Mouse (Mus musculus): ENCODE data around the gene Osr1. TPM values are rescaled to one million over a fixed set of nuclear protein-coding genes. Genes with fewer than 3 reads are reported as not detected.
A peak's percentile ranks its signal among the peaks of the same experiment; 100 is the strongest.

The Osr1 gene
- polyA plus RNA-seq, 1 experiment from 2014 or later = 55.6 TPM

GRCm38 (mm10) chr12:9575158-9576042 is 5.5 kb downstream of the Osr1 start:
- Histone ChIP-seq H3K4me2 (ENCODE audit: low read length) (peak overlapping the region; percentile 62), H3K27me3 (replicated peaks; ENCODE audit: control insufficient read depth, insufficient read depth, low read length) (peaks cover 97% of the 10 kb centered on the region), H3K9me3 (ENCODE audit: control insufficient read depth, low read length) (no peaks in the 10 kb centered on the region), H3K27ac (ENCODE audit: low read depth) (peak overlapping the region; percentile 70; the same call in 1 of the 2 replicates), H3K4me3 (ENCODE audit: low read depth, low read length) (peak overlapping the region; percentile 55), H3K36me3 (ENCODE audit: control insufficient read depth, insufficient read depth, low read length) (no peaks in the 10 kb centered on the region), H3K4me1 (replicated peaks; ENCODE audit: control insufficient read depth, insufficient read depth, low read length) (peaks cover 5% of the 10 kb centered on the region), H3K9ac (ENCODE audit: low read length) (peak overlapping the region; percentile 65)
- peak; percentile 66 for DNase-seq (ENCODE audit: low spot score)
- no peak for ATAC-seq (replicated peaks; ENCODE audit: low FRiP score, low TSS enrichment, low read depth)
- 5% methylated on average over 21 of the region's 21 CpGs for WGBS

GRCm38 (mm10) chr12:9576043-9576538 is 6.2 kb downstream of the Osr1 start:
- DNase-seq (ENCODE audit: low spot score) (peak; percentile 73), ATAC-seq (replicated peaks; ENCODE audit: low FRiP score, low TSS enrichment, low read depth) (no peak)
- Histone ChIP-seq H3K4me1 (replicated peaks; ENCODE audit: control insufficient read depth, insufficient read depth, low read length) (peaks cover 5% of the 10 kb centered on the region), H3K27ac (ENCODE audit: low read depth) (peak overlapping the region; percentile 22; the same call in 1 of the 2 replicates), H3K9me3 (ENCODE audit: control insufficient read depth, low read length) (no peaks in the 10 kb centered on the region), H3K9ac (ENCODE audit: low read length) (peak overlapping the region; percentile 65), H3K4me3 (ENCODE audit: low read depth, low read length) (peak overlapping the region; percentile 55), H3K4me2 (ENCODE audit: low read length) (peak overlapping the region; percentile 62), H3K36me3 (ENCODE audit: control insufficient read depth, insufficient read depth, low read length) (no peaks in the 10 kb centered on the region), H3K27me3 (replicated peaks; ENCODE audit: control insufficient read depth, insufficient read depth, low read length) (peaks cover 94% of the 10 kb centered on the region)
- WGBS = 2% methylated on average over 18 of the region's 18 CpGs

- Histone ChIP-seq H3K36me3 (ENCODE audit: control insufficient read depth, insufficient read depth, low read length) (no peaks in the 10 kb centered on the region), H3K4me3 (ENCODE audit: low read depth, low read length) (peak overlapping the region; percentile 55), H3K27me3 (replicated peaks; ENCODE audit: control insufficient read depth, insufficient read depth, low read length) (peaks cover 93% of the 10 kb centered on the region), H3K27ac (ENCODE audit: low read depth) (no peak overlapping the region), H3K4me2 (ENCODE audit: low read length) (peak overlapping the region; percentile 62), H3K9ac (ENCODE audit: low read length) (peak overlapping the region; percentile 65), H3K4me1 (replicated peaks; ENCODE audit: control insufficient read depth, insufficient read depth, low read length) (peaks cover 5% of the 10 kb centered on the region), H3K9me3 (ENCODE audit: control insufficient read depth, low read length) (no peaks in the 10 kb centered on the region)
- ATAC-seq (replicated peaks; ENCODE audit: low FRiP score, low TSS enrichment, low read depth) = no peak
- DNase-seq (ENCODE audit: low spot score) = no peak
- 29% methylated on average over 2 of the region's 2 CpGs for WGBS
Observed at GRCm38 (mm10) chr12:9577610-9578009, 7.7 kb downstream of the Osr1 start.

- Histone ChIP-seq H3K27me3 (replicated peaks; ENCODE audit: control insufficient read depth, insufficient read depth, low read length) (peaks cover 93% of the 10 kb centered on the region), H3K27ac (ENCODE audit: low read depth) (no peak overlapping the region), H3K4me3 (ENCODE audit: low read depth, low read length) (peak overlapping the region; percentile 55; the same call in 1 of the 2 replicates), H3K4me2 (ENCODE audit: low read length) (peak overlapping the region; percentile 62), H3K36me3 (ENCODE audit: control insufficient read depth, insufficient read depth, low read length) (no peaks in the 10 kb centered on the region), H3K9ac (ENCODE audit: low read length) (0 out of 2 replicates have a peak overlapping the region, but pooled peaks have one; percentile 65), H3K4me1 (replicated peaks; ENCODE audit: control insufficient read depth, insufficient read depth, low read length) (peaks cover 4% of the 10 kb centered on the region), H3K9me3 (ENCODE audit: control insufficient read depth, low read length) (no peaks in the 10 kb centered on the region)
- no peak for DNase-seq (ENCODE audit: low spot score)
- WGBS = 32% methylated on average over 4 of the region's 4 CpGs
- no peak for ATAC-seq (replicated peaks; ENCODE audit: low FRiP score, low TSS enrichment, low read depth)
Observed at GRCm38 (mm10) chr12:9578591-9578990, 8.7 kb downstream of the Osr1 start.

GRCm38 (mm10) chr12:9579301-9580030 is 9.6 kb downstream of the Osr1 start:
- WGBS = 13% methylated on average over 31 of the region's 31 CpGs
- DNase-seq (ENCODE audit: low spot score) (peak; percentile 74), ATAC-seq (replicated peaks; ENCODE audit: low FRiP score, low TSS enrichment, low read depth) (no peak)
- Histone ChIP-seq H3K9me3 (ENCODE audit: control insufficient read depth, low read length) (no peaks in the 10 kb centered on the region), H3K27ac (ENCODE audit: low read depth) (no peak overlapping the region), H3K4me1 (replicated peaks; ENCODE audit: control insufficient read depth, insufficient read depth, low read length) (no peaks in the 10 kb centered on the region), H3K9ac (ENCODE audit: low read length) (no peak overlapping the region), H3K4me2 (ENCODE audit: low read length) (peak overlapping the region; percentile 62), H3K27me3 (replicated peaks; ENCODE audit: control insufficient read depth, insufficient read depth, low read length) (peaks cover 92% of the 10 kb centered on the region), H3K4me3 (ENCODE audit: low read depth, low read length) (peak overlapping the region; percentile 16; the same call in 1 of the 2 replicates), H3K36me3 (ENCODE audit: control insufficient read depth, insufficient read depth, low read length) (no peaks in the 10 kb centered on the region)

GRCm38 (mm10) chr12:9580041-9580905 is 10.4 kb downstream of the Osr1 start:
- H3K9me3 ChIP-seq (ENCODE audit: control insufficient read depth, low read length) = no peaks in the 10 kb centered on the region
- ATAC-seq (replicated peaks; ENCODE audit: low FRiP score, low TSS enrichment, low read depth) = no peak
- DNase-seq (ENCODE audit: low spot score) = peak; percentile 78
- H3K4me2 ChIP-seq (ENCODE audit: low read length) = peak overlapping the region; percentile 62
- H3K36me3 ChIP-seq (ENCODE audit: control insufficient read depth, insufficient read depth, low read length) = no peaks in the 10 kb centered on the region
- 8% methylated on average over 33 of the region's 33 CpGs for WGBS
- no peak overlapping the region for H3K9ac ChIP-seq (ENCODE audit: low read length)
- 0 out of 2 replicates have a peak, but pooled peaks cover under 1% of the 10 kb centered on the region for H3K4me1 ChIP-seq (replicated peaks; ENCODE audit: control insufficient read depth, insufficient read depth, low read length)
- H3K4me3 ChIP-seq (ENCODE audit: low read depth, low read length) = 0 out of 2 replicates have a peak overlapping the region, but pooled peaks have one; percentile 0
- no peak overlapping the region for H3K27ac ChIP-seq (ENCODE audit: low read depth)
- peaks cover 83% of the 10 kb centered on the region for H3K27me3 ChIP-seq (replicated peaks; ENCODE audit: control insufficient read depth, insufficient read depth, low read length)

GRCm38 (mm10) chr12:9581011-9581410 is 11.1 kb downstream of the Osr1 start:
- Histone ChIP-seq H3K4me1 (replicated peaks; ENCODE audit: control insufficient read depth, insufficient read depth, low read length) (0 out of 2 replicates have a peak, but pooled peaks cover 3% of the 10 kb centered on the region), H3K27me3 (replicated peaks; ENCODE audit: control insufficient read depth, insufficient read depth, low read length) (peaks cover 77% of the 10 kb centered on the region), H3K27ac (ENCODE audit: low read depth) (no peak overlapping the region), H3K9ac (ENCODE audit: low read length) (no peak overlapping the region), H3K36me3 (ENCODE audit: control insufficient read depth, insufficient read depth, low read length) (no peaks in the 10 kb centered on the region), H3K4me2 (ENCODE audit: low read length) (peak overlapping the region; percentile 62), H3K4me3 (ENCODE audit: low read depth, low read length) (no peak overlapping the region), H3K9me3 (ENCODE audit: control insufficient read depth, low read length) (no peaks in the 10 kb centered on the region)
- no peak for ATAC-seq (replicated peaks; ENCODE audit: low FRiP score, low TSS enrichment, low read depth)
- 7% methylated on average over 30 of the region's 30 CpGs for WGBS
- DNase-seq (ENCODE audit: low spot score) = peak; percentile 65

Measured in intestine, embryonic 14.5 days (tissue).